Mouse (Mus musculus): ENCODE results near the gene Cpsf6. TPM values are rescaled to one million over a fixed set of nuclear protein-coding genes. Genes with fewer than 3 reads are reported as not detected.
A peak's percentile ranks its signal among the peaks of the same experiment; 100 is the strongest.

Cpsf6 gene
- polyA plus RNA-seq, 1 experiment from 2014 or later = 41.5 TPM

- no peaks in the 10 kb centered on the region for H3K36me3 ChIP-seq (ENCODE audit: inconsistent target)
- WGBS (ENCODE audit: missing documents) = 39% methylated on average over 16 of the region's 16 CpGs
- H3K4me3 ChIP-seq (ENCODE audit: inconsistent target) = peak overlapping the region; percentile 40
- peaks cover 34% of the 10 kb centered on the region for H3K79me2 ChIP-seq (ENCODE audit: inconsistent target)
- H3K27ac ChIP-seq = no peak overlapping the region
Observed at GRCm38 (mm10) chr10:117377431-117378290, 2.2 kb downstream of the Cpsf6 start.

GRCm38 (mm10) chr10:117376580-117377189 lies 3.1 kb downstream of the Cpsf6 start:
- H3K4me3 ChIP-seq (ENCODE audit: inconsistent target) = peak overlapping the region; percentile 40
- H3K79me2 ChIP-seq (ENCODE audit: inconsistent target) = peaks cover 44% of the 10 kb centered on the region
- 0 out of 2 replicates have a peak overlapping the region, but pooled peaks have one; percentile 33 for H3K27ac ChIP-seq
- WGBS (ENCODE audit: missing documents) = under 1% methylated on average over 74 of the region's 86 CpGs
- no peaks in the 10 kb centered on the region for H3K36me3 ChIP-seq (ENCODE audit: inconsistent target)

GRCm38 (mm10) chr10:117375841-117376579 lies 3.8 kb downstream of the Cpsf6 start:
- 0% methylated on average over 55 of the region's 74 CpGs for WGBS (ENCODE audit: missing documents)
- H3K27ac ChIP-seq = peak overlapping the region; percentile 75
- H3K79me2 ChIP-seq (ENCODE audit: inconsistent target) = peaks cover 51% of the 10 kb centered on the region
- no peaks in the 10 kb centered on the region for H3K36me3 ChIP-seq (ENCODE audit: inconsistent target)
- H3K4me3 ChIP-seq (ENCODE audit: inconsistent target) = peak overlapping the region; percentile 80

- WGBS (ENCODE audit: missing documents) = 15% methylated on average over 10 of the region's 10 CpGs
- no peaks in the 10 kb centered on the region for H3K36me3 ChIP-seq (ENCODE audit: inconsistent target)
- peak overlapping the region; percentile 80 for H3K4me3 ChIP-seq (ENCODE audit: inconsistent target)
- H3K79me2 ChIP-seq (ENCODE audit: inconsistent target) = peaks cover 59% of the 10 kb centered on the region
- peak overlapping the region; percentile 75 for H3K27ac ChIP-seq
Observed at GRCm38 (mm10) chr10:117375163-117375562, 4.7 kb downstream of the Cpsf6 start.

DNA sequence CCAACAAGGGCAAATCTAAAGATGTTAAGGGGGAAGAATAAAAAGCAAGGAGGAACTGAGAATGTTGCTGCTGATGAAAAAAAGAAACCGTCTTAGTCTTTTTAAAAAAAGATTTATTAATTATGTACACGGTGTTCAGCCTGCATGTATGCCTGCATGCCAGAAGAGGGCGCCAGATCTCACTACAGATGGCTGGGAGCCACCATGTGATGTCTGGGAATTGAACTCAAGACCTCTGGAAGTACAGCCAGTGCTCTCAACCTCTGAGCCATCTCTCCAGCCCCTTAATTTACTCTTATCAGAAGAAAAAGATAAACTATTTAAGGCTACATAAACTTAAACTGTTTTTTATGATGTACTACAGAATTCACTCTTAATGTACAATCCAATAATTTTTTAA lies 16.7 kb downstream of the Cpsf6 start:
- 0% methylated on average over 3 of the region's 3 CpGs for WGBS (ENCODE audit: missing documents)
- peaks cover 38% of the 10 kb centered on the region for H3K36me3 ChIP-seq (ENCODE audit: inconsistent target)
- H3K4me3 ChIP-seq (ENCODE audit: inconsistent target) = no peak overlapping the region
- no peak overlapping the region for H3K27ac ChIP-seq
- peaks cover 42% of the 10 kb centered on the region for H3K79me2 ChIP-seq (ENCODE audit: inconsistent target)

- 99% methylated on average over 10 of the region's 11 CpGs for WGBS (ENCODE audit: missing documents)
- H3K79me2 ChIP-seq (ENCODE audit: inconsistent target) = peaks cover 8% of the 10 kb centered on the region; the same call in 1 of the 2 replicates
Observed at GRCm38 (mm10) chr10:117358891-117359290, 20.9 kb downstream of the Cpsf6 start.

GRCm38 (mm10) chr10:117343000-117343399 lies 36.8 kb downstream of the Cpsf6 start:
- WGBS (ENCODE audit: missing documents) = 65% methylated on average over 4 of the region's 4 CpGs
- Histone ChIP-seq H3K4me3 (ENCODE audit: inconsistent target) (no peak overlapping the region), H3K79me2 (ENCODE audit: inconsistent target) (no peaks in the 10 kb centered on the region), H3K36me3 (ENCODE audit: inconsistent target) (0 out of 2 replicates have a peak, but pooled peaks cover 8% of the 10 kb centered on the region), H3K27ac (no peak overlapping the region)

More at GRCm38 (mm10) chr10:117358891-117359290, 20.9 kb downstream of the Cpsf6 start:
- Histone ChIP-seq H3K4me3 (ENCODE audit: inconsistent target) (no peak overlapping the region), H3K36me3 (ENCODE audit: inconsistent target) (peaks cover 67% of the 10 kb centered on the region), H3K27ac (no peak overlapping the region)

DNA sequence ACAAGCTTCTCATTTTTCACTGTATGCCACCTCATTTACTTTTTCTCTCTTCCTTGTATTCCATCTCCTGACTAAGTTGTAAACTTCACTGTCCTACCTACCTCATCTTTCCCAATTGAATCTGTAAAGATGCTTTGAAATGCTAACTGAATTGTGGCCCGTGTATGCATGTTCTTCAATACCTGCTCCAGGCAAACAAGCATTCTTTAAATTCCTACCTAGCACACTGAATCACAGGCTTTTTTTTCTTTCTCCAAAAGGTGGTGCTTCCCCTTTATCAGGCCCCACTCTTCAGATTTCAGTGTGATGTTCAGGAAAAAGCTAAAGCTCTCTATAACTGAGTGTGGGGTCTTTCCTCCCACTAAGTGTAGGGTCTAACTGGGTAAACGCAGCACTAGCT lies 37.4 kb downstream of the Cpsf6 start:
- Histone ChIP-seq H3K79me2 (ENCODE audit: inconsistent target) (no peaks in the 10 kb centered on the region), H3K27ac (no peak overlapping the region), H3K36me3 (ENCODE audit: inconsistent target) (0 out of 2 replicates have a peak, but pooled peaks cover 8% of the 10 kb centered on the region), H3K4me3 (ENCODE audit: inconsistent target) (no peak overlapping the region)
- 95% methylated on average over 2 of the region's 2 CpGs for WGBS (ENCODE audit: missing documents)

- 97% methylated on average over 4 of the region's 4 CpGs for WGBS (ENCODE audit: missing documents)
- 0 out of 2 replicates have a peak, but pooled peaks cover 8% of the 10 kb centered on the region for H3K36me3 ChIP-seq (ENCODE audit: inconsistent target)
- no peaks in the 10 kb centered on the region for H3K79me2 ChIP-seq (ENCODE audit: inconsistent target)
- H3K27ac ChIP-seq = no peak overlapping the region
- no peak overlapping the region for H3K4me3 ChIP-seq (ENCODE audit: inconsistent target)
Observed at GRCm38 (mm10) chr10:117341029-117341428, 38.8 kb downstream of the Cpsf6 start.

- Histone ChIP-seq H3K79me2 (ENCODE audit: inconsistent target) (no peaks in the 10 kb centered on the region), H3K36me3 (ENCODE audit: inconsistent target) (no peaks in the 10 kb centered on the region), H3K4me3 (ENCODE audit: inconsistent target) (no peak overlapping the region), H3K27ac (no peak overlapping the region)
- 74% methylated on average over 7 of the region's 7 CpGs for WGBS (ENCODE audit: missing documents)
Observed at GRCm38 (mm10) chr10:117339241-117339640, 40.6 kb downstream of the Cpsf6 start.

- H3K79me2 ChIP-seq (ENCODE audit: inconsistent target) = no peaks in the 10 kb centered on the region
- no peak overlapping the region for H3K4me3 ChIP-seq (ENCODE audit: inconsistent target)
- no peaks in the 10 kb centered on the region for H3K36me3 ChIP-seq (ENCODE audit: inconsistent target)
- H3K27ac ChIP-seq = no peak overlapping the region
Observed at GRCm38 (mm10) chr10:117337946-117338345, 41.9 kb downstream of the Cpsf6 start.

DNA sequence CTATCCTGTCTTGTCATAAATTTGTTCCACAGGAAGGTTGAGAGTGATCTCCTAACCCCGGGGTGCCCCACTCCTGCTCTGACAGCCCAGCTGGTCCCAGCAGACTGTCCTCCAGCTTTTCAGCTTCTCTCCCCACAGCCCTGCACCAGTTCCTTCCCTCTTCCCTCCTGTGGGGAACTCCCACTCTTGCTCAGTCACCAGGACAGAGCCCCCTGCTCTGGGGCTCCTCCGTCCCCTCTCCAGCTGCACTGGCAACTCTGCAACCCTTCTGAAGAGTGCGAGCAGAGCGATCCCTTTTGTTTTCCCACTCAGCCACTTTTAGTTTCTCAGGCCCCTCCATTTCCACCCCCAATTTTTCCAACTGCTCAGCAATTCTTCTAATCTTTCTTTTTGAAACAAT lies 44.2 kb downstream of the Cpsf6 start:
- no peaks in the 10 kb centered on the region for H3K79me2 ChIP-seq (ENCODE audit: inconsistent target)
- no peak overlapping the region for H3K27ac ChIP-seq
- H3K36me3 ChIP-seq (ENCODE audit: inconsistent target) = no peaks in the 10 kb centered on the region
- WGBS (ENCODE audit: missing documents) = 19% methylated on average over 4 of the region's 4 CpGs
- no peak overlapping the region for H3K4me3 ChIP-seq (ENCODE audit: inconsistent target)

- H3K27ac ChIP-seq = no peak overlapping the region
- H3K36me3 ChIP-seq (ENCODE audit: inconsistent target) = no peaks in the 10 kb centered on the region
- WGBS (ENCODE audit: missing documents) = 15% methylated on average over 5 of the region's 5 CpGs
- H3K4me3 ChIP-seq (ENCODE audit: inconsistent target) = no peak overlapping the region
- H3K79me2 ChIP-seq (ENCODE audit: inconsistent target) = no peaks in the 10 kb centered on the region
Observed at GRCm38 (mm10) chr10:117330521-117330920, 49.3 kb downstream of the Cpsf6 start.

DNA sequence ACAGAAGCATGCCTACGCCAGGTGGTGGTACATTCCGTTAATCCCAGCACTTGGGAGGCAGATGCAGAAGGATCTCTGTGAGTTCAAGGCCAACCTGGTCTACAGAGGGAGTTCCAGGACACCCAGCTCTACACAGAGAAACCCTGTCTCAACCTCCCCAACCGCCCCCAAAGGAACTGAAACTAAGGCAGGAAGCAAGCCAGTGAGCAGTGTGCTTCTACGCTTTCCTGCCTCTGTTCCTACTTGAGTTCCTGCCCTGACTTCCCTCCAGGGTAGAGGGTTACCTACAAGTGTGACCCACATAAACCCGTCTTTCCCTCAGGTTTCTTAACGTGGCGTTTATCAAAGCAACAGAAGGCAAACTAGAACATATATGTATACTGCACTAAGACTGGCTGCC lies 56.0 kb downstream of the Cpsf6 start:
- Histone ChIP-seq H3K27ac (peak overlapping the region; percentile 42), H3K79me2 (ENCODE audit: inconsistent target) (no peaks in the 10 kb centered on the region), H3K4me3 (ENCODE audit: inconsistent target) (no peak overlapping the region), H3K36me3 (ENCODE audit: inconsistent target) (no peaks in the 10 kb centered on the region)
- WGBS (ENCODE audit: missing documents) = 30% methylated on average over 7 of the region's 7 CpGs
